Mouse (Mus musculus) embryonic facial prominence, embryonic 13.5 days (tissue): ENCODE measurements around the gene Arl2. TPM values are rescaled to one million over a fixed set of nuclear protein-coding genes. Genes with fewer than 3 reads are reported as not detected.

Experiments
- ATAC-seq: fragments of 200-750 bp; cut with Nextera tagmentation; 2 replicates; pipeline ENCODE4 v1.8.0; 2017; ENCODE audit warnings: low read depth; ENCODE audit not compliant: insufficient number of reproducible peaks, insufficient read depth, low FRiP score, low TSS enrichment
- H3K27ac ChIP-seq: fragments of 300-500 bp; sonication (generic); 2 replicates; pipeline ENCODE4 v1.5.1; 2015; ENCODE audit warnings: moderate library complexity, mild to moderate bottlenecking, inconsistent platforms
- H3K27me3 ChIP-seq: fragments of 300-500 bp; sonication (generic); 2 replicates; pipeline ENCODE4 v1.6.1; 2015; ENCODE audit warnings: mild to moderate bottlenecking, inconsistent platforms
- H3K36me3 ChIP-seq: fragments of 300-500 bp; sonication (generic); 2 replicates; pipeline ENCODE4 v1.6.1; 2015; ENCODE audit warnings: mild to moderate bottlenecking, inconsistent platforms
- H3K4me1 ChIP-seq: fragments of 300-500 bp; sonication (generic); 2 replicates; pipeline ENCODE4 v1.6.1; 2015; ENCODE audit warnings: inconsistent platforms
- H3K4me2 ChIP-seq: fragments of 300-500 bp; sonication (generic); 2 replicates; pipeline ENCODE4 v1.6.1; 2015; ENCODE audit warnings: moderate library complexity, mild to moderate bottlenecking, inconsistent platforms
- H3K4me3 ChIP-seq: fragments of 300-500 bp; sonication (generic); 2 replicates; pipeline ENCODE4 v1.5.1; 2015; ENCODE audit warnings: mild to moderate bottlenecking, inconsistent platforms
- H3K9ac ChIP-seq: fragments of 300-500 bp; sonication (generic); 2 replicates; pipeline ENCODE4 v1.6.1; 2015; ENCODE audit warnings: mild to moderate bottlenecking, inconsistent platforms
- H3K9me3 ChIP-seq: fragments of 300-500 bp; sonication (generic); 2 replicates; pipeline ENCODE4 v1.6.1; 2016; ENCODE audit warnings: inconsistent platforms
- WGBS: fragments of 180-500 bp; shearing (Covaris S2); methylation state at CpG from one replicate; pipeline ENCODE4 v1.1.7; 2015; ENCODE audit warnings: mixed read lengths; 5-methylcytosine and 5-hydroxymethylcytosine counted together
- polyA plus RNA-seq: library from polyadenylated mRNA; unstranded; fragments of >200 nt; fragmentation: Nextera tagmentation; extraction: Ambion mirVana; gene quantifications from 2 replicates; pipeline ENCODE4 v1.2.1, GENCODE M21; 2015

The Arl2 gene
- polyA plus RNA-seq, result 106 and 110 TPM in 2 replicates

GRCm38 (mm10) chr19:6141394-6141749 lies at the start of gene Arl2:
TSS of gene Arl2 (minus strand) at chr19:6141548.
- H3K27ac ChIP-seq, result peak within 1 kb of the TSS; percentile 97
- peaks cover 14% of the 10 kb centered on the region for H3K36me3 ChIP-seq
- H3K9me3 ChIP-seq, result no peaks in the 10 kb centered on the region
- H3K4me1 ChIP-seq, result peaks cover 10% of the 10 kb centered on the region
- H3K27me3 ChIP-seq, result no peaks in the 10 kb centered on the region
- peak within 1 kb of the TSS; percentile 78 for H3K4me2 ChIP-seq
- peak within 1 kb of the TSS; percentile 67 for H3K4me3 ChIP-seq
- WGBS, result under 1% methylated on average over 15 of the region's 15 CpGs
- ATAC-seq, result peak; percentile 64
- peak within 1 kb of the TSS; percentile 86 for H3K9ac ChIP-seq

- Histone ChIP-seq H3K4me1 (no peaks in the 10 kb centered on the region), H3K9ac (no peak within 1 kb of the TSS), H3K27me3 (no peaks in the 10 kb centered on the region), H3K4me3 (no peak within 1 kb of the TSS), H3K9me3 (no peaks in the 10 kb centered on the region), H3K4me2 (no peak within 1 kb of the TSS), H3K36me3 (no peaks in the 10 kb centered on the region), H3K27ac (no peak within 1 kb of the TSS)
- WGBS, result 87% methylated on average over 23 of the region's 23 CpGs
- no peak for ATAC-seq
Observed at GRCm38 (mm10) chr19:6184131-6184530, 42.8 kb upstream of the Arl2 start, which contains the start of gene Majin. TSS of gene Majin (plus strand) at chr19:6184388.

- Histone ChIP-seq H3K9me3 (no peaks in the 10 kb centered on the region), H3K4me1 (no peaks in the 10 kb centered on the region), H3K4me2 (no peak overlapping the region), H3K36me3 (no peaks in the 10 kb centered on the region), H3K9ac (no peak overlapping the region), H3K27me3 (no peaks in the 10 kb centered on the region), H3K27ac (no peak overlapping the region), H3K4me3 (no peak overlapping the region)
- 11% methylated on average over 3 of the region's 3 CpGs for WGBS
- no peak for ATAC-seq
Observed at GRCm38 (mm10) chr19:6182534-6182933, 41.2 kb upstream of the Arl2 start.

GRCm38 (mm10) chr19:6181629-6182028 lies 40.3 kb upstream of the Arl2 start:
- Histone ChIP-seq H3K4me2 (no peak overlapping the region), H3K27me3 (no peaks in the 10 kb centered on the region), H3K27ac (no peak overlapping the region), H3K36me3 (no peaks in the 10 kb centered on the region), H3K9ac (no peak overlapping the region), H3K9me3 (no peaks in the 10 kb centered on the region), H3K4me3 (no peak overlapping the region), H3K4me1 (no peaks in the 10 kb centered on the region)
- ATAC-seq, result no peak
- 16% methylated on average over 5 of the region's 5 CpGs for WGBS

- Histone ChIP-seq H3K36me3 (no peaks in the 10 kb centered on the region), H3K4me1 (no peaks in the 10 kb centered on the region), H3K9me3 (no peaks in the 10 kb centered on the region), H3K4me2 (no peak overlapping the region), H3K9ac (no peak overlapping the region), H3K27ac (no peak overlapping the region), H3K4me3 (no peak overlapping the region), H3K27me3 (no peaks in the 10 kb centered on the region)
- no peak for ATAC-seq
- WGBS, result 85% methylated on average over 6 of the region's 6 CpGs
Observed at GRCm38 (mm10) chr19:6178775-6179174, 37.4 kb upstream of the Arl2 start.

- no peak overlapping the region for H3K9ac ChIP-seq
- no peak for ATAC-seq
- no peaks in the 10 kb centered on the region for H3K9me3 ChIP-seq
- no peak overlapping the region for H3K27ac ChIP-seq
- 40% methylated on average over 5 of the region's 5 CpGs for WGBS
- H3K27me3 ChIP-seq, result no peaks in the 10 kb centered on the region
- H3K4me1 ChIP-seq, result no peaks in the 10 kb centered on the region
- no peaks in the 10 kb centered on the region for H3K36me3 ChIP-seq
- H3K4me3 ChIP-seq, result no peak overlapping the region
- H3K4me2 ChIP-seq, result no peak overlapping the region
Observed at GRCm38 (mm10) chr19:6174771-6175170, 33.4 kb upstream of the Arl2 start.

GRCm38 (mm10) chr19:6171215-6171614 lies 29.9 kb upstream of the Arl2 start:
- no peak for ATAC-seq
- Histone ChIP-seq H3K36me3 (no peaks in the 10 kb centered on the region), H3K9ac (no peak overlapping the region), H3K9me3 (no peaks in the 10 kb centered on the region), H3K4me1 (no peaks in the 10 kb centered on the region), H3K4me2 (no peak overlapping the region), H3K27me3 (no peaks in the 10 kb centered on the region), H3K27ac (no peak overlapping the region), H3K4me3 (no peak overlapping the region)
- 80% methylated on average over 8 of the region's 8 CpGs for WGBS

GRCm38 (mm10) chr19:6166750-6167149 lies 25.4 kb upstream of the Arl2 start:
- WGBS, result 69% methylated on average over 4 of the region's 4 CpGs
- Histone ChIP-seq H3K27me3 (no peaks in the 10 kb centered on the region), H3K4me2 (no peak overlapping the region), H3K27ac (no peak overlapping the region), H3K4me3 (no peak overlapping the region), H3K4me1 (no peaks in the 10 kb centered on the region), H3K36me3 (no peaks in the 10 kb centered on the region), H3K9ac (no peak overlapping the region), H3K9me3 (no peaks in the 10 kb centered on the region)
- ATAC-seq, result no peak

GRCm38 (mm10) chr19:6163872-6164547 lies 22.7 kb upstream of the Arl2 start:
- 70% methylated on average over 10 of the region's 10 CpGs for WGBS
- Histone ChIP-seq H3K27me3 (no peaks in the 10 kb centered on the region), H3K36me3 (no peaks in the 10 kb centered on the region), H3K4me2 (no peak overlapping the region), H3K9ac (no peak overlapping the region), H3K4me1 (no peaks in the 10 kb centered on the region), H3K4me3 (no peak overlapping the region), H3K9me3 (no peaks in the 10 kb centered on the region), H3K27ac (no peak overlapping the region)
- ATAC-seq, result no peak

GRCm38 (mm10) chr19:6157220-6157619 lies 15.9 kb upstream of the Arl2 start:
- Histone ChIP-seq H3K4me3 (no peak overlapping the region), H3K36me3 (no peaks in the 10 kb centered on the region)
- ATAC-seq, result no peak

GRCm38 (mm10) chr19:6156372-6156771 lies 15.0 kb upstream of the Arl2 start:
- Histone ChIP-seq H3K4me3 (no peak overlapping the region), H3K27me3 (no peaks in the 10 kb centered on the region), H3K9me3 (no peaks in the 10 kb centered on the region), H3K4me2 (no peak overlapping the region), H3K9ac (no peak overlapping the region), H3K27ac (no peak overlapping the region), H3K4me1 (no peaks in the 10 kb centered on the region), H3K36me3 (no peaks in the 10 kb centered on the region)
- WGBS, result 53% methylated on average over 8 of the region's 8 CpGs
- ATAC-seq, result no peak

More at GRCm38 (mm10) chr19:6157220-6157619, 15.9 kb upstream of the Arl2 start:
- Histone ChIP-seq H3K9me3 (no peaks in the 10 kb centered on the region), H3K4me1 (no peaks in the 10 kb centered on the region), H3K9ac (no peak overlapping the region), H3K4me2 (no peak overlapping the region), H3K27me3 (no peaks in the 10 kb centered on the region), H3K27ac (no peak overlapping the region)
- WGBS, result 74% methylated on average over 6 of the region's 6 CpGs

- Histone ChIP-seq H3K9me3 (no peaks in the 10 kb centered on the region), H3K27ac (no peak overlapping the region), H3K9ac (no peak overlapping the region), H3K4me3 (no peak overlapping the region), H3K4me2 (no peak overlapping the region), H3K4me1 (no peaks in the 10 kb centered on the region), H3K27me3 (no peaks in the 10 kb centered on the region), H3K36me3 (no peaks in the 10 kb centered on the region)
- no peak for ATAC-seq
- WGBS, result 89% methylated on average over 9 of the region's 9 CpGs
Observed at GRCm38 (mm10) chr19:6155174-6155573, 13.8 kb upstream of the Arl2 start.
